Mouse (Mus musculus): ENCODE data around the gene Ikzf4.

DNA sequence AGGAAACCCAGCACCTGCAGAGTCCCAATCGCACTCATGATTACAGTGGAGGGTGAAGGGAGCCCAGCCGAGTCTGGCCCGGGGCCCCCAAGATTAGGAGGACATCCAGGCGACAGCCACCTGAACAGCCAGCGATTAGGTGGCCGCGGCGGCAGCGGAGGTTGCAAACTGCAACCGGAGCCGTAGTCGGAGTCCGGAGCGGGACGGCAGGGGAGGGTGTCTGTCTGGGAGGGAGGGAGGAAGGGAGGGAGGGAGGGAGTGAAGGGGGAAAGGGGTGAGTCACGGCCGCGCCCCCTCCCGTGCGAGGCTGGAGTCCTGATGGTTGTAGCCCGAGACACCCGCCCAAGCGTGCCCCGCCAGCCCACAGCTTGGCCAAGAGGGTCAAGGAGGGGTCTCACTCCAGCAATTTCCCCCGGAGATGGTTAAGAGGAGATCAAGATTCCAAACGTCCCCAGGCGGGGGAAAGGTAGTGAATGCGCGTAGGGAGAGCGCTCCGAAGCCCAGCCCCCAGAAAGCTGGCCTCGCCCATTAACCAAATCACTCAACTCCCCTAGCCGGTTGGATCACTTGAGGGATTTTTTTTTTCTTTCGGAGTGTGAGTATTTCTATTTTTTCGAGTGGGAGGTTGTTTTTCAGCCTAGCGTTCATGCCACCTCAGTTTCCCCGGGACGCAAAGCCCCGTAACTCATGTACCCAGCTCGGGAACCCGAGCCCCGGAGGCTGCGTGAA, 56.2 kb downstream of the Ikzf4 start, which contains the start of gene Erbb3:
- TF ChIP-seq CTCF (IDR thresholded peaks at IDR 0.05; ENCODE audit: extremely low read depth, insufficient read depth, low read length): no peak
- TF ChIP-seq POLR2A (IDR thresholded peaks at IDR 0.05; ENCODE audit: extremely low read depth, insufficient read depth, low read length): no peak
